Mouse (Mus musculus) midbrain, embryonic 11.5 days (tissue): ENCODE data around the gene Lrig1. TPM values are rescaled to one million over a fixed set of nuclear protein-coding genes. Genes with fewer than 3 reads are reported as not detected.

Experiments
- ATAC-seq: fragments of 200-750 bp; cut with Nextera tagmentation; 2 replicates; pipeline ENCODE4 v1.8.0; 2017; ENCODE audit warnings: moderate TSS enrichment, moderate library complexity; ENCODE audit not compliant: low FRiP score
- DNase-seq: peaks from one replicate; pipeline ENCODE4 v3.0.0; 2015; ENCODE audit warnings: low spot score; ENCODE audit errors: missing footprints
- H3K27ac ChIP-seq: fragments of 300-500 bp; sonication (generic); 2 replicates; pipeline ENCODE4 v1.5.1; 2014; ENCODE audit warnings: low read depth, low read length
- H3K27me3 ChIP-seq: fragments of 300-500 bp; sonication (generic); 2 replicates; pipeline ENCODE4 v1.6.1; 2014; ENCODE audit warnings: mild to moderate bottlenecking, low read length, moderate library complexity, mixed read lengths; ENCODE audit not compliant: control insufficient read depth, insufficient read depth
- H3K36me3 ChIP-seq: fragments of 300-500 bp; sonication (generic); 2 replicates; pipeline ENCODE4 v1.6.1; 2014; ENCODE audit warnings: mild to moderate bottlenecking, low read length, moderate library complexity, mixed read lengths; ENCODE audit not compliant: control insufficient read depth, insufficient read depth
- H3K4me1 ChIP-seq: fragments of 300-500 bp; sonication (generic); 2 replicates; pipeline ENCODE4 v1.6.1; 2014; ENCODE audit warnings: low read length; ENCODE audit not compliant: control insufficient read depth, insufficient read depth
- H3K4me2 ChIP-seq: fragments of 300-500 bp; sonication (generic); 2 replicates; pipeline ENCODE4 v1.6.1; 2014; ENCODE audit warnings: mild to moderate bottlenecking, moderate library complexity
- H3K4me3 ChIP-seq: fragments of 300-500 bp; sonication (generic); 2 replicates; pipeline ENCODE4 v1.5.1; 2014; ENCODE audit warnings: low read depth, low read length
- H3K9ac ChIP-seq: fragments of 300-500 bp; sonication (generic); 2 replicates; pipeline ENCODE4 v1.6.1; 2014; ENCODE audit warnings: low read length
- H3K9me3 ChIP-seq: fragments of 300-500 bp; sonication (generic); 2 replicates; pipeline ENCODE4 v1.6.1; 2016; ENCODE audit warnings: low read length; ENCODE audit not compliant: control insufficient read depth
- WGBS: fragments of 180-500 bp; shearing (Covaris S2); extraction: QIAGEN DNeasy Blood & Tissue Kit; methylation state at CpG from one replicate; pipeline ENCODE4 v1.1.7; 2014; 5-methylcytosine and 5-hydroxymethylcytosine counted together
- polyA plus RNA-seq: library from polyadenylated mRNA; unstranded; fragments of >200 nt; fragmentation: Nextera tagmentation; extraction: Ambion mirVana; gene quantifications from 2 replicates; pipeline ENCODE4 v1.2.1, GENCODE M21; 2014

Lrig1 gene
- polyA plus RNA-seq, 1 experiment from 2014 or later, result 17.4 TPM

- H3K36me3 ChIP-seq, result no peaks in the 10 kb centered on the region
- 92% methylated on average over 15 of the region's 15 CpGs for WGBS
Observed at GRCm38 (mm10) chr6:94718607-94719346, 18.8 kb upstream of the Lrig1 start.

GRCm38 (mm10) chr6:94717705-94718489, 17.9 kb upstream of the Lrig1 start:
- WGBS, result 73% methylated on average over 7 of the region's 7 CpGs
- no peak overlapping the region for H3K4me3 ChIP-seq
- ATAC-seq (no peak), DNase-seq (peak; percentile 57)
- H3K36me3 ChIP-seq, result no peaks in the 10 kb centered on the region
- no peaks in the 10 kb centered on the region for H3K4me1 ChIP-seq
- no peak overlapping the region for H3K4me2 ChIP-seq
- no peaks in the 10 kb centered on the region for H3K9me3 ChIP-seq
- H3K27ac ChIP-seq, result no peak overlapping the region
- H3K27me3 ChIP-seq, result no peaks in the 10 kb centered on the region
- H3K9ac ChIP-seq, result no peak overlapping the region

More at GRCm38 (mm10) chr6:94718607-94719346, 18.8 kb upstream of the Lrig1 start:
- Histone ChIP-seq H3K4me2 (no peak overlapping the region), H3K27me3 (no peaks in the 10 kb centered on the region), H3K27ac (no peak overlapping the region), H3K9me3 (no peaks in the 10 kb centered on the region), H3K4me3 (no peak overlapping the region), H3K9ac (no peak overlapping the region), H3K4me1 (no peaks in the 10 kb centered on the region)
- ATAC-seq, result no peak
- no peak for DNase-seq

GRCm38 (mm10) chr6:94715645-94715940, 15.6 kb upstream of the Lrig1 start:
- H3K36me3 ChIP-seq, result no peaks in the 10 kb centered on the region
- 44% methylated on average over 4 of the region's 4 CpGs for WGBS
- H3K9me3 ChIP-seq, result no peaks in the 10 kb centered on the region
- DNase-seq, result peak; percentile 73
- no peaks in the 10 kb centered on the region for H3K27me3 ChIP-seq
- no peak for ATAC-seq
- H3K4me2 ChIP-seq, result no peak overlapping the region
- no peak overlapping the region for H3K4me3 ChIP-seq
- H3K4me1 ChIP-seq, result no peaks in the 10 kb centered on the region
- no peak overlapping the region for H3K9ac ChIP-seq
- no peak overlapping the region for H3K27ac ChIP-seq

GRCm38 (mm10) chr6:94714815-94715644, 15.1 kb upstream of the Lrig1 start:
- H3K9ac ChIP-seq, result no peak overlapping the region
- no peak overlapping the region for H3K4me3 ChIP-seq
- no peaks in the 10 kb centered on the region for H3K4me1 ChIP-seq
- H3K36me3 ChIP-seq, result no peaks in the 10 kb centered on the region
- no peaks in the 10 kb centered on the region for H3K9me3 ChIP-seq
- H3K27me3 ChIP-seq, result no peaks in the 10 kb centered on the region
- ATAC-seq (no peak), DNase-seq (peak; percentile 6)
- 77% methylated on average over 13 of the region's 13 CpGs for WGBS
- H3K27ac ChIP-seq, result no peak overlapping the region
- no peak overlapping the region for H3K4me2 ChIP-seq

GRCm38 (mm10) chr6:94709832-94710231, 9.9 kb upstream of the Lrig1 start:
- no peaks in the 10 kb centered on the region for H3K9me3 ChIP-seq
- DNase-seq, result peak; percentile 17
- H3K4me2 ChIP-seq, result no peak overlapping the region
- H3K4me1 ChIP-seq, result no peaks in the 10 kb centered on the region
- 77% methylated on average over 3 of the region's 3 CpGs for WGBS
- no peak for ATAC-seq
- no peaks in the 10 kb centered on the region for H3K36me3 ChIP-seq
- no peak overlapping the region for H3K9ac ChIP-seq
- H3K27me3 ChIP-seq, result no peaks in the 10 kb centered on the region
- H3K4me3 ChIP-seq, result no peak overlapping the region
- no peak overlapping the region for H3K27ac ChIP-seq

GRCm38 (mm10) chr6:94709150-94709549, 9.2 kb upstream of the Lrig1 start:
- Histone ChIP-seq H3K4me3 (no peak overlapping the region), H3K9ac (no peak overlapping the region), H3K36me3 (no peaks in the 10 kb centered on the region), H3K4me2 (no peak overlapping the region), H3K4me1 (no peaks in the 10 kb centered on the region), H3K27ac (no peak overlapping the region), H3K9me3 (no peaks in the 10 kb centered on the region), H3K27me3 (no peaks in the 10 kb centered on the region)
- ATAC-seq (no peak), DNase-seq (no peak)
- WGBS, result 91% methylated on average over 1 of the region's 1 CpGs

GRCm38 (mm10) chr6:94707254-94707653, 7.3 kb upstream of the Lrig1 start:
- no peak overlapping the region for H3K9ac ChIP-seq
- WGBS, result 92% methylated on average over 5 of the region's 5 CpGs
- H3K9me3 ChIP-seq, result no peaks in the 10 kb centered on the region
- DNase-seq (no peak), ATAC-seq (no peak)
- no peaks in the 10 kb centered on the region; the same call in 1 of the 2 replicates for H3K27me3 ChIP-seq
- no peak overlapping the region for H3K4me3 ChIP-seq
- H3K4me1 ChIP-seq, result no peaks in the 10 kb centered on the region
- H3K36me3 ChIP-seq, result no peaks in the 10 kb centered on the region
- no peak overlapping the region for H3K27ac ChIP-seq
- H3K4me2 ChIP-seq, result no peak overlapping the region

GRCm38 (mm10) chr6:94705931-94706330, 6.0 kb upstream of the Lrig1 start:
- H3K27ac ChIP-seq, result no peak overlapping the region
- WGBS, result 63% methylated on average over 1 of the region's 1 CpGs
- no peaks in the 10 kb centered on the region for H3K9me3 ChIP-seq
- H3K27me3 ChIP-seq, result no peaks in the 10 kb centered on the region; the same call in 1 of the 2 replicates
- no peaks in the 10 kb centered on the region for H3K36me3 ChIP-seq
- H3K9ac ChIP-seq, result no peak overlapping the region
- no peak for DNase-seq
- H3K4me1 ChIP-seq, result peaks cover 3% of the 10 kb centered on the region; the same call in 1 of the 2 replicates
- H3K4me3 ChIP-seq, result no peak overlapping the region
- no peak overlapping the region for H3K4me2 ChIP-seq
- no peak for ATAC-seq
